Mouse (Mus musculus): ENCODE results near the gene D10Jhu81e.

DNA sequence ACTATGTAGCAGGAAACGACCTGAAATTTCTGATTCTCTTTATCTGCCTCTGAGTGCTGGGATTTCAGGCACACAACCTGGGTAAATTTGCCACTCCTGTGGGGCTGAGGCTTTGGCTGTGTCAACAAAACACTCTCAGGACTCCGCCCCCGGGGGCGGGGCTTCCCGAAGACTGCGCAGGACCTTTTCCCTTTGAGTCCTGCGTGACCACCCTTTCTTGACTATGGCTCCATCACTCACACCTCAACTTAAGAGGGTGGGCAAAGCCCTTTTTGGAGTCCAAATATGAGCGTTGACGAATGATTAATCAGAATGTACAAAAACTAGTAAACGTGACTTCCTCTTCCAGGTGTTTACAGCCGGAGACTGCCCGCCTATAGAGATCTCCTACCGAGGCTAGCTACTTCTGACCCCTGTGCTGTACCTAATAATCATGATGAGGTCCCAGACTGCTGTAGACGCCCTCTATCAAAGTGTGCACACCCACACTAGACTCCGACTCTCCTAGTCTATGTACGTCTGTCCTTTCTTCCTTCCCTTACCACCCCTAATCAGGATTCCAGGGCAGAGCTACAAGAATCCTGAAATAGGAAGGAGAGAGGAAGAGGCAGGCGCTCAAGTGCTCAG, 10.2 kb downstream of the D10Jhu81e start:
- TF ChIP-seq CTCF (IDR thresholded peaks at IDR 0.05; ENCODE audit: borderline replicate concordance, extremely low read depth, insufficient read depth, insufficient read length) (no peak), POLR2A (IDR thresholded peaks at IDR 0.05; ENCODE audit: borderline replicate concordance, extremely low read depth, insufficient read depth, insufficient read length, poor library complexity, severe bottlenecking) (no peak)

Data from brain, embryonic 14.5 days (tissue).